In the genomic region with DNA sequence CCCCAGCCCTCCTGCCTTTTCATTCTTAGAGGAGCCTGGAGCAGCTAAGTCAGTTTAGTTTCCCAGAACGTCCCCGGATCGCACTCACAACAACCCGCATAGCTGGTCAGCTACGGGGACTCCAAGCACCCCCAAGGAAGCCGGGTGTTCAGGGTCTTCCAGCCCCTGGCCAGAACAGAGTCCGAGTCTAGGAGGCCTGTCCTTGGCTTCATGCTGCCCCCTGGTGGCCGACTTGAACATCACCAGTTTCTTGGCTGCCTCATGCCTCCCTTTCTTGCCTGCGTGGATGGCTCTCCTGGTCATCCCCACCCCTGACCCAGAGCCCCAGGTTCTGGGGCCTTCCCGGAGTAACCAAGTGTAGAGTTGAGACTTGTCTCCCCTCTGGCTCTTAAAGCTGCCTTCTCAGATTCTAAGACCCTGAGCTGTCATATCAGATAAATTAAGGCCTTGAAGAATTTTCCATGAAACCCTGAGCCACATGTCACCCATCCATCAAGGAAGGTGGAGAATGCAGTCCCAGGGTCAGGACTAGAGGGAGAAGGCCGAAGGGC, we compare ENCODE assay signal across 8 mouse cellular contexts. TPM values are rescaled to one million over a fixed set of nuclear protein-coding genes. Genes with fewer than 3 reads are reported as not detected.
DNase-seq lines count a peak whose midpoint lies in the region; ATAC-seq and TF ChIP-seq lines count a peak whose summit lies in the region.

No protein-coding gene starts in this region.

- peak; percentile 25 to 73; a peak in 2 of 4 replicates for TF ChIP-seq CTCF in CH12.LX (conservative IDR thresholded peaks at IDR 0.05 in 1 of 2, IDR thresholded peaks at IDR 0.05 in 1 of 2; ENCODE audit: low read depth in 2 of 2, low read length in 2 of 2)

- DNase-seq in CH12.LX (ENCODE audit: extremely low read depth) = peak; percentile 53
- DNase-seq in adrenal gland, adult 18-20 months (ENCODE audit: low spot score in 2 of 2) = peak; percentile 82 to 88
- DNase-seq in embryo, embryonic 11.5 days (ENCODE audit: low read depth, low spot score) = peak; percentile 75
- DNase-seq in kidney, postnatal 4 days = peak; percentile 88 to 89
- peak; percentile 75 to 82 for DNase-seq in right cerebral cortex, adult 2 months (ENCODE audit: low spot score in 2 of 2)
- peak; percentile 81 for DNase-seq in urinary bladder, postnatal 14 days (ENCODE audit: low spot score)

- H3K4me2 ChIP-seq in CH12.LX (ENCODE audit: insufficient read depth, low read depth, poor library complexity, severe bottlenecking) = no peak overlapping the region
- peak overlapping the region; percentile 82 for H3K4me2 ChIP-seq in heart, embryonic 13.5 days
- peak overlapping the region; percentile 77; the same call in 1 of the 2 replicates for H3K4me2 ChIP-seq in lung, embryonic 15.5 days

- 24% methylated on average over 11 of the region's 11 CpGs for WGBS in heart, embryonic 13.5 days
- 28% methylated on average over 11 of the region's 11 CpGs for WGBS in lung, embryonic 15.5 days

- in situ Hi-C loops in CH12.LX (cut with MboI; ENCODE audit: low pct_ligation_motif_present, low pct_unique_long_range_greater_than_20kb, low sequenced_read_pairs) = no loop called here

- H3K4me3 ChIP-seq in CH12.LX (replicated peaks in 1 of 3; ENCODE audit: low read depth in 2 of 3, low read length in 2 of 3, poor library complexity in 1 of 3) = no peak overlapping the region
- H3K4me3 ChIP-seq in heart, embryonic 13.5 days = no peak overlapping the region
- no peak overlapping the region for H3K4me3 ChIP-seq in lung, embryonic 15.5 days

- no peaks in the 10 kb centered on the region for H3K36me3 ChIP-seq in CH12.LX (replicated peaks in 1 of 2; ENCODE audit: control insufficient read depth in 1 of 2, insufficient read depth in 1 of 2, low read length in 1 of 2)
- H3K36me3 ChIP-seq in heart, embryonic 13.5 days = no peaks in the 10 kb centered on the region
- H3K36me3 ChIP-seq in lung, embryonic 15.5 days = no peaks in the 10 kb centered on the region

- dilution Hi-C loops in CH12.LX (cut with MboI; ENCODE audit: extremely low pct_ligation_motif_present, extremely low pct_unique_long_range_greater_than_20kb, low sequenced_read_pairs) = no loop called here

- no peaks in the 10 kb centered on the region for H3K79me2 ChIP-seq in CH12.LX (replicated peaks; ENCODE audit: control insufficient read depth, extremely low read depth, insufficient read depth, poor library complexity, severe bottlenecking)

- H3K27ac ChIP-seq in CH12.LX (ENCODE audit: insufficient read depth, low read depth) = no peak overlapping the region
- peak overlapping the region; percentile 30; the same call in 1 of the 2 replicates for H3K27ac ChIP-seq in heart, embryonic 13.5 days (replicated peaks)
- H3K27ac ChIP-seq in lung, embryonic 15.5 days = peak overlapping the region; percentile 74

- peaks cover 31% of the 10 kb centered on the region for H3K9me3 ChIP-seq in CH12.LX (replicated peaks; ENCODE audit: low read length)
- H3K9me3 ChIP-seq in heart, embryonic 13.5 days = peaks cover 21% of the 10 kb centered on the region
- H3K9me3 ChIP-seq in lung, embryonic 15.5 days = peaks cover 10% of the 10 kb centered on the region; the same call in 1 of the 2 replicates

- no peak for ATAC-seq in heart, embryonic 13.5 days (ENCODE audit: extremely low read depth, insufficient number of reproducible peaks, low FRiP score, low TSS enrichment)
- no peak for ATAC-seq in lung, embryonic 15.5 days (ENCODE audit: borderline replicate concordance, extremely low read depth, low FRiP score, low TSS enrichment)

- TF ChIP-seq POLR2A in CH12.LX (IDR thresholded peaks at IDR 0.05; ENCODE audit: low read depth, low read length) = no peak

- no peaks in the 10 kb centered on the region for H3K4me1 ChIP-seq in CH12.LX (ENCODE audit: control insufficient read depth in 1 of 2, insufficient read depth in 2 of 2)
- peaks cover 48% of the 10 kb centered on the region for H3K4me1 ChIP-seq in heart, embryonic 13.5 days
- H3K4me1 ChIP-seq in lung, embryonic 15.5 days = peaks cover 36% of the 10 kb centered on the region

- H3K27me3 ChIP-seq in CH12.LX (replicated peaks) = peaks cover 31% of the 10 kb centered on the region
- H3K27me3 ChIP-seq in heart, embryonic 13.5 days (replicated peaks) = peaks cover 13% of the 10 kb centered on the region; the same call in 1 of the 2 replicates
- peaks cover 4% of the 10 kb centered on the region; the same call in 1 of the 2 replicates for H3K27me3 ChIP-seq in lung, embryonic 15.5 days

- no peak overlapping the region for H3K9ac ChIP-seq in CH12.LX (ENCODE audit: insufficient read depth, low read depth)
- H3K9ac ChIP-seq in heart, embryonic 13.5 days = peak overlapping the region; percentile 81
- no peak overlapping the region for H3K9ac ChIP-seq in lung, embryonic 15.5 days

- peak; percentile 69 for TF ChIP-seq RAD21 in CH12.LX (IDR thresholded peaks at IDR 0.05; ENCODE audit: low read depth, low read length)

- TF ChIP-seq EP300 in CH12.LX (IDR thresholded peaks at IDR 0.05; ENCODE audit: low read length) = no peak

TF ChIP-seq in CH12.LX, 34 proteins besides CTCF, POLR2A, EP300 and RAD21:
- TF ChIP-seq MYC (IDR thresholded peaks at IDR 0.05; ENCODE audit: low read depth, low read length) = no peak
- TF ChIP-seq ZC3H11A (IDR thresholded peaks at IDR 0.05; ENCODE audit: low read depth, low read length) = peak; percentile 54
- peak; percentile 80 for TF ChIP-seq SMC3 (IDR thresholded peaks at IDR 0.05; ENCODE audit: low read depth, low read length)

RNA-seq across cellular contexts. Expression of gene Cdkn1c, which starts 3.1 kb away (rescaled TPM):
- total RNA-seq in CH12.LX (2012; rRNA removed) (not detected in 2 replicates), CH12.LX (2014; rRNA removed) (not detected in 2 replicates)
- not detected in 2 replicates for polyA plus RNA-seq in CH12.LX (2012; ENCODE audit: insufficient read length, low read depth)
- 100 to 1,000 TPM; 153 to 767 TPM for total RNA-seq in adrenal gland, adult 18-20 months (2021)
- polyA plus RNA-seq in heart, embryonic 13.5 days (2015; fragmentation: Nextera tagmentation; extraction: Ambion mirVana) = 621 and 622 TPM in 2 replicates
- 553 and 555 TPM in 2 replicates for polyA plus RNA-seq in lung, embryonic 15.5 days (2015; fragmentation: Nextera tagmentation; extraction: Ambion mirVana)

RNA-seq across cellular contexts. Expression of gene Slc22a18, which starts 9.6 kb away (rescaled TPM):
- total RNA-seq in CH12.LX (2012; rRNA removed) = 0.21 and 0.76 TPM in 2 replicates
- total RNA-seq in CH12.LX (2014; rRNA removed) = 0.48 and 0.72 TPM in 2 replicates
- 1.7 and 2.0 TPM in 2 replicates for polyA plus RNA-seq in CH12.LX (2012; ENCODE audit: insufficient read length, low read depth)
- total RNA-seq in adrenal gland, adult 18-20 months (2021) = 1 to 10 TPM; 1.9 to 6.7 TPM
- 0.90 and 1.3 TPM in 2 replicates for polyA plus RNA-seq in heart, embryonic 13.5 days (2015; fragmentation: Nextera tagmentation; extraction: Ambion mirVana)
- 1.9 and 2.4 TPM in 2 replicates for polyA plus RNA-seq in lung, embryonic 15.5 days (2015; fragmentation: Nextera tagmentation; extraction: Ambion mirVana)

RNA-seq across cellular contexts. Expression of gene Phlda2, which starts 39.0 kb away (rescaled TPM):
- total RNA-seq in CH12.LX (2012; rRNA removed) (not detected in 2 replicates), CH12.LX (2014; rRNA removed) (not detected in 2 replicates)
- not detected in 2 replicates for polyA plus RNA-seq in CH12.LX (2012; ENCODE audit: insufficient read length, low read depth)
- total RNA-seq in adrenal gland, adult 18-20 months (2021) = 1 to 10 TPM in 1 of 2 experiments, under 1 TPM in 1; 0.45 to 2.8 TPM
- polyA plus RNA-seq in heart, embryonic 13.5 days (2015; fragmentation: Nextera tagmentation; extraction: Ambion mirVana) = 1.2 and 2.3 TPM in 2 replicates
- 4.7 and 4.9 TPM in 2 replicates for polyA plus RNA-seq in lung, embryonic 15.5 days (2015; fragmentation: Nextera tagmentation; extraction: Ambion mirVana)

Comparison
In these comparisons a context has a peak if more than half of its experiments do, and no peak if none do; other contexts are left out.
1. RNA of gene Cdkn1c, which starts 3.1 kb away (polyA plus RNA-seq): 621 to 622 TPM in heart, embryonic 13.5 days and 553 to 555 TPM in lung, embryonic 15.5 days; not detected in CH12.LX; every median in the first group is over 100 times any median in the second.
2. Peak in every context shown above with its lines, with median percentiles within 50 percentile points of each other: DNase-seq.